Mouse (Mus musculus) embryonic facial prominence, embryonic 12.5 days (tissue): ENCODE data around the gene Ctrb1. TPM values are rescaled to one million over a fixed set of nuclear protein-coding genes. Genes with fewer than 3 reads are reported as not detected.

Experiments
- ATAC-seq: fragments of 200-750 bp; cut with Nextera tagmentation; 2 replicates; pipeline ENCODE4 v1.8.0; 2017; ENCODE audit not compliant: insufficient number of reproducible peaks, insufficient read depth, low FRiP score, low TSS enrichment
- H3K27ac ChIP-seq: fragments of 300-500 bp; sonication (generic); 2 replicates; pipeline ENCODE4 v1.5.1; 2016; ENCODE audit warnings: mild to moderate bottlenecking
- H3K27me3 ChIP-seq: fragments of 300-500 bp; sonication (generic); 2 replicates; pipeline ENCODE4 v1.6.1; 2016; ENCODE audit warnings: mild to moderate bottlenecking, moderate library complexity
- H3K36me3 ChIP-seq: fragments of 300-500 bp; sonication (generic); 2 replicates; pipeline ENCODE4 v1.6.1; 2016; ENCODE audit warnings: mild to moderate bottlenecking
- H3K4me1 ChIP-seq: fragments of 300-500 bp; sonication (generic); 2 replicates; pipeline ENCODE4 v1.6.1; 2016
- H3K4me2 ChIP-seq: fragments of 300-500 bp; sonication (generic); replicated peaks from 2 replicates; pipeline ENCODE4 v1.6.1; 2016; ENCODE audit warnings: mild to moderate bottlenecking, moderate library complexity
- H3K4me3 ChIP-seq: fragments of 300-500 bp; sonication (generic); 2 replicates; pipeline ENCODE4 v1.5.1; 2016; ENCODE audit warnings: mild to moderate bottlenecking
- H3K9ac ChIP-seq: fragments of 300-500 bp; sonication (generic); 2 replicates; pipeline ENCODE4 v1.6.1; 2016; ENCODE audit warnings: mild to moderate bottlenecking, moderate library complexity
- H3K9me3 ChIP-seq: fragments of 300-500 bp; sonication (generic); 2 replicates; pipeline ENCODE4 v1.6.1; 2016; ENCODE audit warnings: mild to moderate bottlenecking, moderate library complexity
- WGBS: fragments of 180-500 bp; shearing (Covaris S2); methylation state at CpG from one replicate; pipeline ENCODE4 v1.1.7; 2016; 5-methylcytosine and 5-hydroxymethylcytosine counted together
- polyA plus RNA-seq: library from polyadenylated mRNA; unstranded; fragments of >200 nt; fragmentation: Nextera tagmentation; extraction: Ambion mirVana; gene quantifications from 2 replicates; pipeline ENCODE4 v1.2.1, GENCODE M21; 2016

The Ctrb1 gene
- polyA plus RNA-seq, 1 experiment from 2014 or later: not detected

DNA sequence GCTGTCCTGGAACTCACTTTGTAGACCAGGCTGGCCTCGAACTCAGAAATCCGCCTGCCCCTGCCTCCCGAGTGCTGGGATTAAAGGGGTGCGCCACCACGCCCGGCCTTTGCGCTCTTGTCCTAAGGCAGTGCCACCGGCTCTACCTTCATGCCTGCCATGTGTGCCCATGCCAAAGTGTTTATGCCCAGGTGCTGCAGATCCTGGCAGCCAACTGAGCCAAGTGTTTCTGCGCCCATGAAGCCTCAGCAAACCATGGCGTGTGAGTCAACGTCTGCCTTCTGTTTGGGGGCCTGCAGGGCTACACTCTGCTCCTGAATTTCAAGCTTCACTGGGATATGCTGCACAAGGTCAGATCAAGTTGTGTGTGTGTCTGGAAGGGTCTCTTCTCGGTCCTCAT, 13.8 kb upstream of the Ctrb1 start:
- H3K4me2 ChIP-seq: no peak overlapping the region
- H3K9me3 ChIP-seq: no peaks in the 10 kb centered on the region
- H3K27ac ChIP-seq: no peak overlapping the region
- no peak overlapping the region for H3K4me3 ChIP-seq
- 89% methylated on average over 12 of the region's 12 CpGs for WGBS
- no peaks in the 10 kb centered on the region for H3K27me3 ChIP-seq
- no peak for ATAC-seq
- H3K36me3 ChIP-seq: peaks cover 12% of the 10 kb centered on the region
- peaks cover 7% of the 10 kb centered on the region; the same call in 1 of the 2 replicates for H3K4me1 ChIP-seq
- no peak overlapping the region for H3K9ac ChIP-seq

DNA sequence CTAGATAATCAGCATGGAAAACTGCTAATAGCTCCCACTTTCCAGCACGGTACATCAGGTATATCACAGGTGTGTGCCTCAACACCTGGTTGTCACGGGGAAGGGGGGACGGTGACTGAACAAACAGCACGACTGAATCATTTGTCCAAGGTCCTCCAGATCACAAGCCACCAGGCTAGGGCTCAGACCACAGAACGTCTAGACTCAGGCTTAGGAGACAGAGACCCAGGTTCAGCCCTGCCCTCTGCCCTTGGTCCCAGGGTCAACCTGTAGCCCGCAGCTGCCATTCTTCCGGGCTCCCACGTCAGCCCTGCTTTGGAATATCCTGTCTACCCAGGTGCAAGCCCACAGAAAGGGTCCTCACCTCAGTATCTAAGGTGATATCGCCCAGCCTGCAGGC, 10.6 kb upstream of the Ctrb1 start:
- WGBS: 80% methylated on average over 9 of the region's 9 CpGs
- ATAC-seq: no peak

GRCm38 (mm10) chr8:111700740-111701139, 9.9 kb upstream of the Ctrb1 start:
- H3K4me2 ChIP-seq: no peak overlapping the region
- H3K4me1 ChIP-seq: no peaks in the 10 kb centered on the region
- ATAC-seq: no peak
- no peak overlapping the region for H3K9ac ChIP-seq
- H3K9me3 ChIP-seq: no peaks in the 10 kb centered on the region
- H3K4me3 ChIP-seq: no peak overlapping the region
- no peaks in the 10 kb centered on the region for H3K36me3 ChIP-seq
- H3K27me3 ChIP-seq: no peaks in the 10 kb centered on the region
- 81% methylated on average over 5 of the region's 5 CpGs for WGBS
- H3K27ac ChIP-seq: no peak overlapping the region

More for the DNA sequence above, 10.6 kb upstream of the Ctrb1 start:
- Histone ChIP-seq H3K4me2 (no peak overlapping the region), H3K27me3 (no peaks in the 10 kb centered on the region), H3K36me3 (no peaks in the 10 kb centered on the region), H3K9ac (no peak overlapping the region), H3K9me3 (no peaks in the 10 kb centered on the region), H3K4me3 (no peak overlapping the region), H3K27ac (no peak overlapping the region), H3K4me1 (no peaks in the 10 kb centered on the region)

- H3K36me3 ChIP-seq: no peaks in the 10 kb centered on the region
- no peak overlapping the region for H3K4me3 ChIP-seq
- H3K9me3 ChIP-seq: no peaks in the 10 kb centered on the region
- no peak overlapping the region for H3K27ac ChIP-seq
- no peak for ATAC-seq
- no peak overlapping the region for H3K9ac ChIP-seq
- WGBS: 76% methylated on average over 3 of the region's 3 CpGs
- no peaks in the 10 kb centered on the region for H3K27me3 ChIP-seq
- H3K4me2 ChIP-seq: no peak overlapping the region
- H3K4me1 ChIP-seq: no peaks in the 10 kb centered on the region
Observed at GRCm38 (mm10) chr8:111700201-111700600, 9.4 kb upstream of the Ctrb1 start.

DNA sequence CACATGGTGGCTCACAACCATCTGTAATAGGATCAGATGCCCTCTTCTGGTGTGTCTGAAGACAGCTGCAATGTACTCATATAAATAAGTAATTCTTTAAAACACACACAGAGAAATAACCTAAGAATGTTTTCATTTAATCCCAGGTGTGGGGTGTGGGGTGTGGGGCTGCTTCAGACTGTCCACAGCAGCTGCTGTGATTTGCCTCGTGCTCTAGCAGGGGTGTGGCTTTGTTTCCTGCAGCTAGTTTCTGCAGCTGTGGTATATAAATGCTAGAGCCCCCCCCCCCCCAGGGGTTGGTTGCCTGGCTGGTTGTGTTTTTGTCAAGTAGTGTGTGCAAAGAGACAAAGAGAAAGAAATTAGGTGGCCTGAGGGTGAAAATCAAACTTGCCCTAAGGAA, 8.2 kb upstream of the Ctrb1 start:
- Histone ChIP-seq H3K27me3 (no peaks in the 10 kb centered on the region), H3K27ac (no peak overlapping the region), H3K4me1 (no peaks in the 10 kb centered on the region), H3K9me3 (no peaks in the 10 kb centered on the region), H3K9ac (no peak overlapping the region), H3K4me2 (no peak overlapping the region), H3K4me3 (no peak overlapping the region), H3K36me3 (no peaks in the 10 kb centered on the region)
- no peak for ATAC-seq
- 10% methylated on average over 1 of the region's 1 CpGs for WGBS

GRCm38 (mm10) chr8:111697655-111698054, 6.8 kb upstream of the Ctrb1 start:
- no peaks in the 10 kb centered on the region for H3K4me1 ChIP-seq
- ATAC-seq: no peak
- H3K4me2 ChIP-seq: no peak overlapping the region
- H3K9me3 ChIP-seq: no peaks in the 10 kb centered on the region
- no peak overlapping the region for H3K27ac ChIP-seq
- no peak overlapping the region for H3K9ac ChIP-seq
- WGBS: 80% methylated on average over 10 of the region's 10 CpGs
- no peaks in the 10 kb centered on the region for H3K27me3 ChIP-seq
- no peak overlapping the region for H3K4me3 ChIP-seq
- no peaks in the 10 kb centered on the region for H3K36me3 ChIP-seq

- no peak overlapping the region for H3K9ac ChIP-seq
- no peak overlapping the region for H3K27ac ChIP-seq
- 61% methylated on average over 7 of the region's 7 CpGs for WGBS
- no peaks in the 10 kb centered on the region for H3K27me3 ChIP-seq
- H3K4me3 ChIP-seq: no peak overlapping the region
- no peak for ATAC-seq
- H3K36me3 ChIP-seq: no peaks in the 10 kb centered on the region
- H3K4me1 ChIP-seq: no peaks in the 10 kb centered on the region
- no peak overlapping the region for H3K4me2 ChIP-seq
- no peaks in the 10 kb centered on the region for H3K9me3 ChIP-seq
Observed at GRCm38 (mm10) chr8:111695441-111695840, 4.6 kb upstream of the Ctrb1 start.

DNA sequence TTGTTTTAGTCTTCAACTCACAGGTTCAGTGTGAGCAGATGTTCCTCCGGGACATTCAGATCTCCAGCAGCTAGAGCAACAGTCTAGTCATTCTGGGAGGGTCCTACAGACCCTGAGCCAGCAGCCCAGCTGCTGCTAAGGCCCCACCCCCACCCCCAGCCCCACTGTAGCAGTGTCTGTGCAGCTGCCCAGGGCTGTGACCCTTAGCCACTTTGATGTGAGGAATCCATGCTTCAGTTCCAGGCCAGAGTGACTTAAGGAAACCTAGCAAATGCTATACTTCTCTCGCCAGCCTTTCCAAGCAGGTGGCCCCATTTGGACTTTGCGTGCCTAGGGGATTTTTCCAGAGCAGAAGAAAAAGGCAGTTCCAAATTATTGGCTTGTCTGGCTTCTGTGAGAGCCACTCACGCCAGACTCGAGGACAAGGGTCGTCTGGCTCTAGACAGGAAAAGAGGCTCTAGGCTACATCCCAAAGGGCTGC, 2.5 kb upstream of the Ctrb1 start:
- 0 out of 2 replicates have a peak, but pooled peaks have one; percentile 67 for ATAC-seq
- no peaks in the 10 kb centered on the region for H3K4me1 ChIP-seq
- no peaks in the 10 kb centered on the region for H3K36me3 ChIP-seq
- no peaks in the 10 kb centered on the region for H3K9me3 ChIP-seq
- H3K27ac ChIP-seq: no peak overlapping the region
- H3K27me3 ChIP-seq: no peaks in the 10 kb centered on the region
- 47% methylated on average over 6 of the region's 6 CpGs for WGBS
- no peak overlapping the region for H3K4me2 ChIP-seq
- H3K9ac ChIP-seq: no peak overlapping the region
- no peak overlapping the region for H3K4me3 ChIP-seq

- no peaks in the 10 kb centered on the region for H3K27me3 ChIP-seq
- no peak overlapping the region for H3K4me3 ChIP-seq
- H3K4me1 ChIP-seq: no peaks in the 10 kb centered on the region
- H3K9ac ChIP-seq: no peak overlapping the region
- WGBS: 80% methylated on average over 13 of the region's 13 CpGs
- no peak overlapping the region for H3K27ac ChIP-seq
- no peaks in the 10 kb centered on the region for H3K36me3 ChIP-seq
- ATAC-seq: no peak
- no peaks in the 10 kb centered on the region for H3K9me3 ChIP-seq
- no peak overlapping the region for H3K4me2 ChIP-seq
Observed at GRCm38 (mm10) chr8:111686881-111687280, 3.9 kb downstream of the Ctrb1 start.

GRCm38 (mm10) chr8:111682521-111682920, 8.3 kb downstream of the Ctrb1 start:
- H3K9me3 ChIP-seq: no peaks in the 10 kb centered on the region
- no peak overlapping the region for H3K9ac ChIP-seq
- 27% methylated on average over 9 of the region's 9 CpGs for WGBS
- no peak overlapping the region for H3K4me3 ChIP-seq
- H3K4me2 ChIP-seq: no peak overlapping the region
- H3K27ac ChIP-seq: no peak overlapping the region
- H3K4me1 ChIP-seq: no peaks in the 10 kb centered on the region
- no peaks in the 10 kb centered on the region for H3K27me3 ChIP-seq
- no peaks in the 10 kb centered on the region for H3K36me3 ChIP-seq
- no peak for ATAC-seq

- 77% methylated on average over 11 of the region's 11 CpGs for WGBS
- no peak for ATAC-seq
- Histone ChIP-seq H3K27me3 (no peaks in the 10 kb centered on the region), H3K4me2 (no peak overlapping the region), H3K27ac (no peak overlapping the region), H3K4me1 (no peaks in the 10 kb centered on the region), H3K9ac (no peak overlapping the region), H3K36me3 (no peaks in the 10 kb centered on the region), H3K9me3 (no peaks in the 10 kb centered on the region), H3K4me3 (no peak overlapping the region)
Observed at GRCm38 (mm10) chr8:111681153-111681552, 9.7 kb downstream of the Ctrb1 start.

- Histone ChIP-seq H3K4me3 (no peak overlapping the region), H3K27ac (no peak overlapping the region), H3K4me1 (no peaks in the 10 kb centered on the region)
Observed at GRCm38 (mm10) chr8:111680423-111681028, 10.3 kb downstream of the Ctrb1 start.

More at GRCm38 (mm10) chr8:111680423-111681028, 10.3 kb downstream of the Ctrb1 start:
- H3K9me3 ChIP-seq: no peaks in the 10 kb centered on the region
- H3K4me2 ChIP-seq: 0 out of 2 replicates have a peak overlapping the region, but pooled peaks have one; percentile 15
- 39% methylated on average over 17 of the region's 17 CpGs for WGBS
- no peaks in the 10 kb centered on the region for H3K27me3 ChIP-seq
- H3K9ac ChIP-seq: no peak overlapping the region
- H3K36me3 ChIP-seq: no peaks in the 10 kb centered on the region
- no peak for ATAC-seq
